Mouse (Mus musculus): Measurements from ENCODE around the gene Mrgprb5. TPM values are rescaled to one million over a fixed set of nuclear protein-coding genes. Genes with fewer than 3 reads are reported as not detected.
A peak's percentile ranks its signal among the peaks of the same experiment; 100 is the strongest.
"Not testable (repeated sequence)": the region's sequence is repeated elsewhere in the genome, so short reads cannot be mapped to it uniquely, and the experiment has no call there.

Gene Mrgprb5
- not detected in 2 replicates for polyA plus RNA-seq (2012; rRNA removed)

DNA sequence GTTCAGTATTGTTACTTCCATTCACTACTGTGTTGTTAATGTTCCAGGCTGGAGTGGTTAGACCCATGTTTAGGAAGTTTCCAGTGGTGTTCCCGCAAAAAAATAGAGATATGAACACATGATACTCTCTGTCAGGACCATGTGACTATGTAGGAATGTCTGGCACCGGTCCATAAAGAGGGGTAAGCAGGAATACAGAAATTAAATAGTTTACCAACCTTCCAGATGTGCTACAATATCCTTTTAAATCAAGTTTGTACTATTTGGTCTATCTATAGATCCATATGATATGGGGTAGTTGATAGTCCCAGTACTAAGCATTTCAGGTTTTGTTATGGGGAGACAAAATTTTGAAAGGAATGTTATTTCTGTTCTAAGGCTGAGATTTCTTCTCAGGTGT is at the start of gene Mrgprb5:
Gene Mrgprb5, minus strand, starts transcription at position 101 of the 400 bp plus-strand sequence.
- Histone ChIP-seq H3K27me3 (ENCODE audit: control insufficient read depth, insufficient read depth, low read length) (no peaks in the 10 kb centered on the region), H3K27ac (ENCODE audit: control insufficient read depth, insufficient read depth, low read length) (no peak within 1 kb of the TSS), H3K36me3 (ENCODE audit: control insufficient read depth, insufficient read depth, low read length) (no peaks in the 10 kb centered on the region), H3K4me1 (replicated peaks; ENCODE audit: control insufficient read depth, insufficient read depth, low read length) (no peaks in the 10 kb centered on the region), H3K4me3 (ENCODE audit: control insufficient read depth, insufficient read depth, low read length) (no peak within 1 kb of the TSS)
- no peak for TF ChIP-seq POLR2A (IDR thresholded peaks at IDR 0.05; ENCODE audit: control insufficient read depth, extremely low read depth, insufficient read depth, low read length, poor library complexity)
- no peak for TF ChIP-seq CTCF (IDR thresholded peaks at IDR 0.05; ENCODE audit: borderline replicate concordance, control insufficient read depth, extremely low read depth, insufficient read depth, low read length, poor library complexity)
- WGBS = 80% methylated on average over 2 of the region's 2 CpGs
- DNase-seq = no peak

- WGBS = 90% methylated on average over 3 of the region's 3 CpGs
- no peak for DNase-seq
- H3K4me1 ChIP-seq (replicated peaks; ENCODE audit: control insufficient read depth, insufficient read depth, low read length) = no peaks in the 10 kb centered on the region
- H3K4me3 ChIP-seq (ENCODE audit: control insufficient read depth, insufficient read depth, low read length) = no peak within 1 kb of the TSS
- H3K27me3 ChIP-seq (ENCODE audit: control insufficient read depth, insufficient read depth, low read length) = no peaks in the 10 kb centered on the region
- no peak within 1 kb of the TSS for H3K27ac ChIP-seq (ENCODE audit: control insufficient read depth, insufficient read depth, low read length)
- no peaks in the 10 kb centered on the region for H3K36me3 ChIP-seq (ENCODE audit: control insufficient read depth, insufficient read depth, low read length)
- TF ChIP-seq CTCF (IDR thresholded peaks at IDR 0.05; ENCODE audit: borderline replicate concordance, control insufficient read depth, extremely low read depth, insufficient read depth, low read length, poor library complexity) (no peak), POLR2A (IDR thresholded peaks at IDR 0.05; ENCODE audit: control insufficient read depth, extremely low read depth, insufficient read depth, low read length, poor library complexity) (no peak)
These were observed 30.4 kb upstream of the Mrgprb5 start, which contains the start of gene Mrgprb4 for GRCm38 (mm10) chr7:48199188-48199587. TSS of gene Mrgprb4 (minus strand) at chr7:48199288.

DNA sequence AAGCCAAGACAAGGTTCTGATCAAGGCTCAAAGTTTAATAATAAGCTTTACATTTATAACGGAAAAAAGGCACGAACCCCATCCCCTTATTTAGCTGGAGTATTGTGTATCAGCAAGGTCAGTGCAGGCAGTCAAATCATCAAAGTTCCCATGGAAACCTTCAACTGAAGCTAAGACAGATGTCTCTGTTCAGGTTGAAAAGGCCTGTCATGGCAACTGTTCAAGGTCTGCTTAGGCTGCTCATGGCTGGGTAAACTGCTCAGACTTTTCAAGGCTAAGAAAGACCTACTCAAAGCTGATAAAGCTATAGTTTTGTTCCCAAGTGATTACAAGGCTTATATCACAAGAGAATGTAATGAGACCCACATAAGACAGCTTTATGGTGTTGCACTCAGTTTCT is 1.3 kb downstream of the Mrgprb5 start:
- no peak overlapping the region for H3K4me3 ChIP-seq (ENCODE audit: control insufficient read depth, insufficient read depth, low read length)
- 89% methylated on average over 2 of the region's 2 CpGs for WGBS
- no peak for DNase-seq
- no peaks in the 10 kb centered on the region for H3K36me3 ChIP-seq (ENCODE audit: control insufficient read depth, insufficient read depth, low read length)
- H3K27me3 ChIP-seq (ENCODE audit: control insufficient read depth, insufficient read depth, low read length) = no peaks in the 10 kb centered on the region
- H3K27ac ChIP-seq (ENCODE audit: control insufficient read depth, insufficient read depth, low read length) = no peak overlapping the region
- TF ChIP-seq POLR2A (IDR thresholded peaks at IDR 0.05; ENCODE audit: control insufficient read depth, extremely low read depth, insufficient read depth, low read length, poor library complexity) (no peak), CTCF (IDR thresholded peaks at IDR 0.05; ENCODE audit: borderline replicate concordance, control insufficient read depth, extremely low read depth, insufficient read depth, low read length, poor library complexity) (no peak)
- no peaks in the 10 kb centered on the region for H3K4me1 ChIP-seq (replicated peaks; ENCODE audit: control insufficient read depth, insufficient read depth, low read length)

- Histone ChIP-seq H3K4me1 (replicated peaks; ENCODE audit: control insufficient read depth, insufficient read depth, low read length) (peaks cover 6% of the 10 kb centered on the region; the same call in 1 of the 2 replicates), H3K27ac (ENCODE audit: control insufficient read depth, insufficient read depth, low read length) (peak overlapping the region; percentile 55; the same call in 1 of the 2 replicates), H3K27me3 (ENCODE audit: control insufficient read depth, insufficient read depth, low read length) (no peaks in the 10 kb centered on the region), H3K36me3 (ENCODE audit: control insufficient read depth, insufficient read depth, low read length) (no peaks in the 10 kb centered on the region), H3K4me3 (ENCODE audit: control insufficient read depth, insufficient read depth, low read length) (peak overlapping the region; percentile 59)
- no peak for TF ChIP-seq POLR2A (IDR thresholded peaks at IDR 0.05; ENCODE audit: control insufficient read depth, extremely low read depth, insufficient read depth, low read length, poor library complexity)
- TF ChIP-seq CTCF (IDR thresholded peaks at IDR 0.05; ENCODE audit: borderline replicate concordance, control insufficient read depth, extremely low read depth, insufficient read depth, low read length, poor library complexity) = no peak
- under 1% methylated on average over 17 of the region's 17 CpGs for WGBS
- DNase-seq = peak; percentile 16
These were observed 30.5 kb downstream of the Mrgprb5 start for GRCm38 (mm10) chr7:48138248-48138702.

DNA sequence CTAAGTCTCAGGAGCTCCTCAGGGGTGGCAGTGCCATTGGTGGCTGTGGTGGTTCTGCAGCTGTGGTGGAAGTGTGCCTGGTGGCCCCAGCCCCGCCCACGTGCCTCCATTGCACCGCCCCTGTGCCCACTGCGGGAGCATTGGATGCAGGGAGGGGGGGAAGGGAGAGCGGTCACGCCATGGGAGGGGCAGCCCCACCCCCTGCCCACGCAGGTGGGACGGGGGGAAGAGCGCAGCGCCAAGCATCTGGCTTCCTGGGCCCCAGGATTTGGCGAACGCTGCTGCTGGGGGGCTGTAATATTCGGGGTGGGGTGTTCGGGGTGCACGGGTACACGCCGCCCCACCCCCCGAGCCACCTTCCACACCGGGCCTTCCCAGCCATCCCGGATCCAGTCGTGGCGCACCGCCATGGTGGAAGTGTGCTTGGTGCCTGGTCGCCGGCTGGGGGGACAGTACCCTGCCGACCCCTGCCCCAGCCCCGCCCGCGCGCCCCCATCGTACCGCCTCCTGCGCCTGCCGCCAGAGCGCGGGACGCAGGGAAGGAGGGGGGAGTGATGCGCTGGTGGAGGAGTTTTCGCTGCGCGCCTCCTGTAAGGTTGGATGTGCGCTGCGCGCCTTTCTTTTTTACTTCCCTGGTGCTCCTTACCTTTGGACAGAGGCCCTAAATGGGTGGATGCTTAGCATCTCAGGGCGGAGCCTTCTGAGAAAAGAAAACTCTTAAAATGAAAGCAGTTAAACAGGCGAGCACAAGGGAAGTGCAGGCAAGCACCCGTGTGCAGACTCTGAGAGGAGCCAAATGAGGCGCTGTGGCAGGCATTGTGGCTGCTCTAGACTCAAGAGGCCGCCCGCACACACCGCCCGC is 31.4 kb downstream of the Mrgprb5 start:
- Histone ChIP-seq H3K36me3 (ENCODE audit: control insufficient read depth, insufficient read depth, low read length) (no peaks in the 10 kb centered on the region), H3K27ac (ENCODE audit: control insufficient read depth, insufficient read depth, low read length) (peak overlapping the region; percentile 55; the same call in 1 of the 2 replicates), H3K4me3 (ENCODE audit: control insufficient read depth, insufficient read depth, low read length) (peak overlapping the region; percentile 59), H3K4me1 (replicated peaks; ENCODE audit: control insufficient read depth, insufficient read depth, low read length) (peaks cover 6% of the 10 kb centered on the region; the same call in 1 of the 2 replicates), H3K27me3 (ENCODE audit: control insufficient read depth, insufficient read depth, low read length) (no peaks in the 10 kb centered on the region)
- TF ChIP-seq POLR2A (IDR thresholded peaks at IDR 0.05; ENCODE audit: control insufficient read depth, extremely low read depth, insufficient read depth, low read length, poor library complexity) (no peak), CTCF (IDR thresholded peaks at IDR 0.05; ENCODE audit: borderline replicate concordance, control insufficient read depth, extremely low read depth, insufficient read depth, low read length, poor library complexity) (no peak)
- WGBS = 3% methylated on average over 52 of the region's 52 CpGs
- peak; percentile 4 for DNase-seq

DNA sequence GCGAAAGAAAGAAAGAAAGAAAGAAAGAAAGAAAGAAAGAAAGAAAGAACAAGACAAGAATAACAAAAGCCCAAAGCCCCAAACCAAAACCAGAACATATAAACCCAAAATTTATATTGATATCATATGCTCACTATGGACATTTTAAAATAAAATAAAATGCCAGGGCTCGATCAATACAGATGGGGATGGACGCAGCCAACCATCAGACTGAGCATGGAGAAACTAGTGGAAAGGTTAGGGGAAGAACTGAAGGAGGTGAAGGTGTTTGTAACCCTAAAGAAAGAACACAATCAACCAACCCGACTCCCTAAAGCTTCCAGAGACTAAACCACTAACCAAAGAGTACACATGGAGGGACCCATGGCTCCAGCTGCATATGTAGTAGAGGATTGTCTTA is 36.1 kb downstream of the Mrgprb5 start:
- DNase-seq = no peak
- Histone ChIP-seq H3K4me1 (replicated peaks; ENCODE audit: control insufficient read depth, insufficient read depth, low read length) (peaks cover 4% of the 10 kb centered on the region; the same call in 1 of the 2 replicates), H3K4me3 (ENCODE audit: control insufficient read depth, insufficient read depth, low read length) (no peak overlapping the region), H3K27me3 (ENCODE audit: control insufficient read depth, insufficient read depth, low read length) (no peaks in the 10 kb centered on the region), H3K27ac (ENCODE audit: control insufficient read depth, insufficient read depth, low read length) (no peak overlapping the region), H3K36me3 (ENCODE audit: control insufficient read depth, insufficient read depth, low read length) (no peaks in the 10 kb centered on the region)
- WGBS = 74% methylated on average over 4 of the region's 4 CpGs
- TF ChIP-seq POLR2A (IDR thresholded peaks at IDR 0.05; ENCODE audit: control insufficient read depth, extremely low read depth, insufficient read depth, low read length, poor library complexity) (no peak), CTCF (IDR thresholded peaks at IDR 0.05; ENCODE audit: borderline replicate concordance, control insufficient read depth, extremely low read depth, insufficient read depth, low read length, poor library complexity) (no peak)

DNA sequence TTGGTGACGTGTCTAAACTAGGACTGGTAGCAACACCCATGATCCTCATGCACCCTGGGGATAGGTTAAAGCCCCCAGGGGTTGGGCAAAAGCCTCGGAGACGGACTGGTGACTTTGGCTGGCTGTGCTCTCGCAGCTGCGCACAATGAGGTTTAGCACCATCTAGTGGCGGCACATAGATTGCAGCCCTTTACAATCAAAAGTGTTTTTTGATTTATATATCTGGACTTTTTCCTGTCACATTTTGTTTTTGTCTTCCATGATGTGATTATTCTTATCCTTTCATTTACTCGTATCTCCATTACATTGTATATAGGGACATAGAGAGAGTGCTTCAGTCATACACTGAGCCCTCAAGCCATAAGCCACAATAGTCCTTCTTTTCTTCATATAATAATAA is 36.6 kb downstream of the Mrgprb5 start:
- H3K4me3 ChIP-seq (ENCODE audit: control insufficient read depth, insufficient read depth, low read length); H3K36me3 ChIP-seq (ENCODE audit: control insufficient read depth, insufficient read depth, low read length); H3K27ac ChIP-seq (ENCODE audit: control insufficient read depth, insufficient read depth, low read length); H3K4me1 ChIP-seq (replicated peaks; ENCODE audit: control insufficient read depth, insufficient read depth, low read length); DNase-seq; H3K27me3 ChIP-seq (ENCODE audit: control insufficient read depth, insufficient read depth, low read length): not testable (repeated sequence)
- WGBS = 4% methylated on average over 6 of the region's 7 CpGs

GRCm38 (mm10) chr7:48131820-48132219 is 37.0 kb downstream of the Mrgprb5 start:
- H3K4me3 ChIP-seq (ENCODE audit: control insufficient read depth, insufficient read depth, low read length) = peak overlapping the region; percentile 26
- not testable (repeated sequence) for DNase-seq; H3K36me3 ChIP-seq (ENCODE audit: control insufficient read depth, insufficient read depth, low read length); H3K27ac ChIP-seq (ENCODE audit: control insufficient read depth, insufficient read depth, low read length); H3K27me3 ChIP-seq (ENCODE audit: control insufficient read depth, insufficient read depth, low read length); H3K4me1 ChIP-seq (replicated peaks; ENCODE audit: control insufficient read depth, insufficient read depth, low read length)
- 2% methylated on average over 11 of the region's 14 CpGs for WGBS

All from thymus, adult 2 months (tissue).